Mouse (Mus musculus): ENCODE measurements around the gene Inhbc. TPM values are rescaled to one million over a fixed set of nuclear protein-coding genes. Genes with fewer than 3 reads are reported as not detected.

The Inhbc gene
- polyA plus RNA-seq, 1 experiment: not detected

DNA sequence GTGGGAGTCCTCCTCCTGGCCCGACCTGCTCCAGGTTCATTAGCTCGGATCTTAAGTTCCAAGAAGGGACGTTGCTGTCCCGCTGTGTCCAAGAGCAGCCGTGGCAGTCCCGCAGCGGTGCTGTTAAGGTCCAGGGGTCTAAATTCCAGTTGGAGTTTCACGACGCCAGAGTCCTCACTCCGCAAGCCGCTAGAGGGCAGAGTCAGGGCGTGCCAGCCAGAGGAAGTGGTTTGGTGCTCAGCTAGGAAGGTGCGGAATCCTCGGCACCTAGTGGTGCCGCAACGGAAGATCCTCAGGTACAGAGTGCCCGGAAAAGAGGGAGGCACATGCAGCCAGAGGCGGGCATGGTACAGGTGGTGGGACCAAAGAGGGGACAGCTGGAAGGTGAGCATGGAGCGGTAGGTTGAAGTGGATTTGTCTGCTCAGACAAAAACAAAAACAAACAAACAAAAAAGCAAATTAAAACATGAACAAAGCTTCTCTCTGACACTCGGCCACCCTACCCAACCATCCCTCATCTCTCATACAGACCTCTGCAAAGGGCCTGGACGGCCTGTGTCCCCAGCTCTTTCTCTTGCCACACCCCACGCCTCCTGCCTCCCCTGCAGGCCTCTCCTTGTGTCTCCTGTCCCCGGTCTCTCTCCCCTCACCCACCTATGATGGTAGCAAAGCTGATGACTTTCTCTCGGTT lies 19.5 kb downstream of the Inhbc start:
- 16% methylated on average over 24 of the region's 24 CpGs for WGBS
- H3K4me3 ChIP-seq (replicated peaks; ENCODE audit: insufficient read depth, low read depth, low read length): peak overlapping the region; percentile 33
- DNase-seq: peak; percentile 81 to 85
- H3K4me1 ChIP-seq (ENCODE audit: control insufficient read depth, insufficient read depth, low read length): peaks cover 12% of the 10 kb centered on the region
- H3K27me3 ChIP-seq (ENCODE audit: control insufficient read depth, insufficient read depth, low read length): no peaks in the 10 kb centered on the region
- TF ChIP-seq POLR2A (IDR thresholded peaks at IDR 0.05; ENCODE audit: borderline replicate concordance, insufficient read depth, low read length) (0 out of 2 replicates have a peak, but pooled peaks have one; percentile 9), CTCF (IDR thresholded peaks at IDR 0.05; ENCODE audit: borderline replicate concordance, insufficient read depth, low read depth, low read length) (peak; percentile 89)
- no peak overlapping the region for H3K27ac ChIP-seq (ENCODE audit: insufficient read depth, low read length)

DNA sequence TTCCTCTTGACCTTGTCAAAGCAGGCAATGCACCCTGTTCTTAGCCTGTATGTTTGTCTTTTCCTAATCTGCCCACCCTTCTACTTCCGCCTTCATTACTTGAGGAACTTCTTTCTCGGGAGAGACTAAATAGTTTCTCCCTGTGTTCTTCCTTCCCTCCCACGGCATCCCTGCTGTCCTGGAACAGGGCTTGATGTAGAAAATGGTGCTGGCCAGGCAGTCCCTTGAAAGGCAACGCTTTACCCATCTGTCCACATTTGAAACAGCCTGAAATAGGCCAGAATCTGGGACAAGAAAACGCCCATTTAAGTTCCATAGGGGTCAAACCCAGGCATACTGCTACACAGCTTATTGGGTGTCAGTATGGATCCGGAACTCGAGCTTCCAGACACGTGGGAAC lies 20.4 kb downstream of the Inhbc start:
- H3K4me1 ChIP-seq (ENCODE audit: control insufficient read depth, insufficient read depth, low read length): peaks cover 12% of the 10 kb centered on the region
- TF ChIP-seq POLR2A (IDR thresholded peaks at IDR 0.05; ENCODE audit: borderline replicate concordance, insufficient read depth, low read length) (no peak), CTCF (IDR thresholded peaks at IDR 0.05; ENCODE audit: borderline replicate concordance, insufficient read depth, low read depth, low read length) (no peak)
- H3K27me3 ChIP-seq (ENCODE audit: control insufficient read depth, insufficient read depth, low read length): no peaks in the 10 kb centered on the region; the same call in 1 of the 2 replicates
- H3K4me3 ChIP-seq (replicated peaks; ENCODE audit: insufficient read depth, low read depth, low read length): no peak overlapping the region
- no peak for DNase-seq
- H3K27ac ChIP-seq (ENCODE audit: insufficient read depth, low read length): no peak overlapping the region
- WGBS: 58% methylated on average over 8 of the region's 8 CpGs

DNA sequence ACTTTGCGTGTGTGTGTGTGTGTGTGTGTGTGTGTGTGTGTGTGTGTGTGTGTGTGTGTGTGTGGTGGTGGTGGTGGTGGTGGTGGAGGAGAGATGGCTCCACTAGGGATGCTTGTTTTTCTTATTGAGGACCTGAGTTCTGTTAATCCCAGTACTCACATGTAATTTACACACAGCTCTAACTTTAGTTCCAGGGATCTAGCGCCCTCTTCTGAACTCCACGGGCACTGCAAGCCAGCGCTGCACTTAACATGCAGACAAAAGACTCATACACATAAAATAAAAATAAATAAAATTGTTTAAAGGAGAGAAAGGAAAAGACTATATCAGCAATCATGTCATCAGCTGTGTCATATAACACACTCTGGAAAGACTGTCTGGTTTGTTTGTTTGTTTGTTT lies 21.3 kb downstream of the Inhbc start:
- Histone ChIP-seq H3K27ac (ENCODE audit: insufficient read depth, low read length) (no peak overlapping the region), H3K4me1 (ENCODE audit: control insufficient read depth, insufficient read depth, low read length) (peaks cover 7% of the 10 kb centered on the region), H3K27me3 (ENCODE audit: control insufficient read depth, insufficient read depth, low read length) (no peaks in the 10 kb centered on the region; the same call in 1 of the 2 replicates), H3K4me3 (replicated peaks; ENCODE audit: insufficient read depth, low read depth, low read length) (no peak overlapping the region)
- no peak for DNase-seq
- TF ChIP-seq CTCF (IDR thresholded peaks at IDR 0.05; ENCODE audit: borderline replicate concordance, insufficient read depth, low read depth, low read length): peak; percentile 16; the same call in 1 of the 2 replicates
- no peak for TF ChIP-seq POLR2A (IDR thresholded peaks at IDR 0.05; ENCODE audit: borderline replicate concordance, insufficient read depth, low read length)
- 71% methylated on average over 4 of the region's 4 CpGs for WGBS

DNA sequence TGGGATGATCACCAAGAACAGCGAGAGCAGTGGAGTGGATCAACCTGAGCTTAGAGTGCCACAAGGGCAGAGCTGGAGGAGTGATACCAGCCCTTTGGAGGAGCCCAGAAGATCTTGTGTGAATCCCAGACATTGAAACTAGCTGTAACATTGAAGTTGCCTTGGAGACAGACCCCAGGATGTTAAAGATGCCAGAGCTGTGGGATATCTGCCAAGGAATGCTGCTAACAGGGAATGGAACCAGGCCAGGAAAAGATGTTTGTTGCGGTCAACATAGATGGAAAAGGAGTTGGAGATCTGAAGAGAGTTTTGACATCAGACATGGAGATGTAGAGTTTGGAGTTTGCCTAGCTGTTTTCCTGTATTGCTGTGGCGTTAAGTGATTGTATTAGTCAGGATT lies 24.1 kb downstream of the Inhbc start:
- Histone ChIP-seq H3K4me1 (ENCODE audit: control insufficient read depth, insufficient read depth, low read length) (peaks cover 4% of the 10 kb centered on the region; the same call in 1 of the 2 replicates), H3K4me3 (replicated peaks; ENCODE audit: insufficient read depth, low read depth, low read length) (no peak overlapping the region), H3K27me3 (ENCODE audit: control insufficient read depth, insufficient read depth, low read length) (no peaks in the 10 kb centered on the region; the same call in 1 of the 2 replicates), H3K27ac (ENCODE audit: insufficient read depth, low read length) (no peak overlapping the region)
- 75% methylated on average over 3 of the region's 3 CpGs for WGBS
- DNase-seq: no peak
- TF ChIP-seq CTCF (IDR thresholded peaks at IDR 0.05; ENCODE audit: borderline replicate concordance, insufficient read depth, low read depth, low read length): no peak
- no peak for TF ChIP-seq POLR2A (IDR thresholded peaks at IDR 0.05; ENCODE audit: borderline replicate concordance, insufficient read depth, low read length)

DNA sequence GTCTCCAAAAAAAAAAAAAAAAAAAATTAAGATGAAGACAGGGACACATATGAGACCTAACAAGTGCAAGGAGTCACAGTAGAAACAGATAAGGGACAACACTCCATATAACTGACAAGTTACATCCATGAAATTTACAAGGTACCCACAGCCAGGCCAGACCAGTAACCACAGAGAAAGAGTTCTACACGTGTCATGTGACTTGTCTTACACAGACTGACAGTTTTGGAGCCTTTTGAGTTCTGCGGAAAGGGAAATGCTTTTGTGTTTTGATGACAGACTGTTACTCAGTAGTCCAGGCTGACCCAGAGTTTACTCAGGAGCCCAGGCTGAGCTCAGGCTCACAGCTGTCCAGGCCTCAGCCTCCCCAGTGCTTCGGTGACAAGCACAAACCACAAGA lies 27.2 kb downstream of the Inhbc start:
- 77% methylated on average over 3 of the region's 3 CpGs for WGBS
- Histone ChIP-seq H3K4me1 (ENCODE audit: control insufficient read depth, insufficient read depth, low read length) (no peaks in the 10 kb centered on the region), H3K27ac (ENCODE audit: insufficient read depth, low read length) (no peak overlapping the region), H3K27me3 (ENCODE audit: control insufficient read depth, insufficient read depth, low read length) (no peaks in the 10 kb centered on the region; the same call in 1 of the 2 replicates), H3K4me3 (replicated peaks; ENCODE audit: insufficient read depth, low read depth, low read length) (no peak overlapping the region)
- no peak for DNase-seq
- TF ChIP-seq CTCF (IDR thresholded peaks at IDR 0.05; ENCODE audit: borderline replicate concordance, insufficient read depth, low read depth, low read length) (no peak), POLR2A (IDR thresholded peaks at IDR 0.05; ENCODE audit: borderline replicate concordance, insufficient read depth, low read length) (no peak)

DNA sequence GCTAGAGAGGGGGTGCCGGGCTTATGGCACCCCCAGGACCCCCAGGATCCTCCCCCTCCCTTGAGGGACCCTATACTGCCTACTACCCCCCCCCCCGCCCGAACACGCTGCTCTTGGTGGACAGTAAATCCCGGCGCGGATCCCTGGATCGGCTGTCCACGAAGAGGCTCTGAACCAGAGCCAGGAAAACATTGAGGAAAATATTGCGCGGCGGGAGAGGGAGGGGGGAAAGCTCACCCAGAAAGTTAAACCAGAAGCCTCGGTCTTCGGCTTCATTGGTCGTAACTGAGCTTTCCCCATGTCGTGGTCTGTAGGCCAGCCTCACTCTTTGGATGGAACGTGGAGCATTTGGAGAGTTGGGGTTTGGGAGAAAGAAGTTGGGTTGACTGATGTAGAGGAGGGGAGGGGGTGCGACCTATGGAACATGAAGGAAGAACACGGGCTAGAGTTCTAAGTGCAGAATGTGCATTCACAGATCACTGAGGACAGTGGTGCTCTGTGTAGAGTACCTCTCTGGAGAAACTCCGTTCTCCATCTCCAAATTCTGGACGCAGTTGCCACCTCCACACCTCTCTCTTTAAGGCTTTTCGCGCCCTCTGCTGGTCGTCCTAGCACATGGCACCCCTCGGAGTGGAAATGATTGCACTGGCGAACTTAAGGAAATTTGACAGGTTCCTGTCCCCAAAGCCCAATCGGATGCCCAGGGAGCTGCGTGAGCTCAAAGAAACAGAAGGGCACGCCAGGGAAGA lies 28.2 kb downstream of the Inhbc start, which contains the start of gene Gli1:
Gene Gli1, minus strand, starts transcription at position 84 of the 749 bp plus-strand sequence.
- H3K4me3 ChIP-seq (replicated peaks; ENCODE audit: insufficient read depth, low read depth, low read length): peak within 1 kb of the TSS; percentile 39
- peak; percentile 78 to 89 for DNase-seq
- no peaks in the 10 kb centered on the region for H3K4me1 ChIP-seq (ENCODE audit: control insufficient read depth, insufficient read depth, low read length)
- no peak within 1 kb of the TSS for H3K27ac ChIP-seq (ENCODE audit: insufficient read depth, low read length)
- no peaks in the 10 kb centered on the region; the same call in 1 of the 2 replicates for H3K27me3 ChIP-seq (ENCODE audit: control insufficient read depth, insufficient read depth, low read length)
- TF ChIP-seq POLR2A (IDR thresholded peaks at IDR 0.05; ENCODE audit: borderline replicate concordance, insufficient read depth, low read length): no peak
- TF ChIP-seq CTCF (IDR thresholded peaks at IDR 0.05; ENCODE audit: borderline replicate concordance, insufficient read depth, low read depth, low read length): peak; percentile 86
- WGBS: under 1% methylated on average over 29 of the region's 29 CpGs

DNA sequence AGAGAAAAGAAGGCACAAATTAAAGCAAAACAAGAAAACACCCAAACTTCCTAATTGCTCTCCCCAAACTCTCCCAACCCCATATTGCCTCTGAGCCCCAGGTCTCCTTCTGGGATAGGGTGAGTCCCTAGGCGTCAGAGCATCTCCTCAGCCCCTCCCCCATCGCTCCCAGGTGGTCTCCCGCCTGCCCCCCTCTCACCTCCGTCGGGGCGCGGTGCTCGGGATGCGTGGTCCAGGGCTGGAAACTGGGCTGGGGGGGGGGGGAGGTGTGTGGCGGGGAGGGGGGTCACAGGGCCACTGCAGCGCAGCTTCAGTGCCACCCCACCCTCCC lies 28.9 kb downstream of the Inhbc start:
- TF ChIP-seq POLR2A (IDR thresholded peaks at IDR 0.05; ENCODE audit: borderline replicate concordance, insufficient read depth, low read length) (no peak), CTCF (IDR thresholded peaks at IDR 0.05; ENCODE audit: borderline replicate concordance, insufficient read depth, low read depth, low read length) (no peak)
- no peak for DNase-seq
- H3K27ac ChIP-seq (ENCODE audit: insufficient read depth, low read length): no peak overlapping the region
- no peaks in the 10 kb centered on the region for H3K4me1 ChIP-seq (ENCODE audit: control insufficient read depth, insufficient read depth, low read length)
- no peaks in the 10 kb centered on the region; the same call in 1 of the 2 replicates for H3K27me3 ChIP-seq (ENCODE audit: control insufficient read depth, insufficient read depth, low read length)
- H3K4me3 ChIP-seq (replicated peaks; ENCODE audit: insufficient read depth, low read depth, low read length): no peak overlapping the region
- WGBS: 0% methylated on average over 11 of the region's 11 CpGs

All from cerebellum, adult 2 months (tissue).